Mouse (Mus musculus): ENCODE data around the gene Ipp. TPM values are rescaled to one million over a fixed set of nuclear protein-coding genes. Genes with fewer than 3 reads are reported as not detected.

The Ipp gene
- polyA plus RNA-seq, 1 experiment = 2.5 TPM

DNA sequence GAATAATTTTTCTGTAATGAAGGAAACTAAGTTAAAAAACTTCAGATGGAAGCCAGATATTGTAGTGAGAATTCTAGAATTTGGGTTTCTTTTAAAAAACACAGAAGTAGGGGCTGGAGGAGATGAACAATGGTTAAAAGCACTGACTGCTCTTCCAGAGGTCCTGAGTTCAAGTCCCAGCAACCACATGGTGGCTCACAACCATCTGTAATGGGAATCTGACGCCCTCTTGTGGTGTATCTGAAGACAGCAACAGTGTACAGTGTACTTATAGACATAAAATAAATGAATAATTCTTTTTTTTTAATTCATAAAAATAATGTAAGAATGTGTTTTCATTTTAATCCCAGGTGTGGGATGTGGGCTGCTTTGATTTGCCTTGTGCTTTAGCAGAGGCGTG, 23.8 kb downstream of the Ipp start:
- no peak for DNase-seq
- no peak overlapping the region for H3K27ac ChIP-seq (ENCODE audit: control insufficient read depth, insufficient read depth, low read length)
- WGBS = 94% methylated on average over 2 of the region's 2 CpGs
- H3K4me1 ChIP-seq (replicated peaks; ENCODE audit: control insufficient read depth, insufficient read depth, low read length) = no peaks in the 10 kb centered on the region
- H3K4me3 ChIP-seq (ENCODE audit: control insufficient read depth, insufficient read depth, low read length) = no peak overlapping the region
- TF ChIP-seq CTCF (IDR thresholded peaks at IDR 0.05; ENCODE audit: borderline replicate concordance, control insufficient read depth, extremely low read depth, insufficient read depth, low read length, poor library complexity) = no peak
- TF ChIP-seq POLR2A (IDR thresholded peaks at IDR 0.05; ENCODE audit: control insufficient read depth, extremely low read depth, insufficient read depth, low read length, poor library complexity) = no peak
- no peaks in the 10 kb centered on the region for H3K27me3 ChIP-seq (ENCODE audit: control insufficient read depth, insufficient read depth, low read length)
- H3K36me3 ChIP-seq (ENCODE audit: control insufficient read depth, insufficient read depth, low read length) = peaks cover 10% of the 10 kb centered on the region; the same call in 1 of the 2 replicates

GRCm38 (mm10) chr4:116536351-116536750, 29.0 kb downstream of the Ipp start:
- Histone ChIP-seq H3K4me1 (replicated peaks; ENCODE audit: control insufficient read depth, insufficient read depth, low read length) (no peaks in the 10 kb centered on the region), H3K36me3 (ENCODE audit: control insufficient read depth, insufficient read depth, low read length) (peaks cover 21% of the 10 kb centered on the region)
- DNase-seq = no peak

GRCm38 (mm10) chr4:116537737-116538136, 30.4 kb downstream of the Ipp start:
- Histone ChIP-seq H3K27ac (ENCODE audit: control insufficient read depth, insufficient read depth, low read length) (no peak overlapping the region), H3K27me3 (ENCODE audit: control insufficient read depth, insufficient read depth, low read length) (no peaks in the 10 kb centered on the region), H3K4me1 (replicated peaks; ENCODE audit: control insufficient read depth, insufficient read depth, low read length) (no peaks in the 10 kb centered on the region), H3K36me3 (ENCODE audit: control insufficient read depth, insufficient read depth, low read length) (peaks cover 21% of the 10 kb centered on the region), H3K4me3 (ENCODE audit: control insufficient read depth, insufficient read depth, low read length) (no peak overlapping the region)
- no peak for DNase-seq
- 97% methylated on average over 3 of the region's 3 CpGs for WGBS
- TF ChIP-seq CTCF (IDR thresholded peaks at IDR 0.05; ENCODE audit: borderline replicate concordance, control insufficient read depth, extremely low read depth, insufficient read depth, low read length, poor library complexity) (no peak), POLR2A (IDR thresholded peaks at IDR 0.05; ENCODE audit: control insufficient read depth, extremely low read depth, insufficient read depth, low read length, poor library complexity) (no peak)

More at GRCm38 (mm10) chr4:116536351-116536750, 29.0 kb downstream of the Ipp start:
- Histone ChIP-seq H3K4me3 (ENCODE audit: control insufficient read depth, insufficient read depth, low read length) (no peak overlapping the region), H3K27ac (ENCODE audit: control insufficient read depth, insufficient read depth, low read length) (no peak overlapping the region), H3K27me3 (ENCODE audit: control insufficient read depth, insufficient read depth, low read length) (no peaks in the 10 kb centered on the region)
- TF ChIP-seq CTCF (IDR thresholded peaks at IDR 0.05; ENCODE audit: borderline replicate concordance, control insufficient read depth, extremely low read depth, insufficient read depth, low read length, poor library complexity) = no peak
- TF ChIP-seq POLR2A (IDR thresholded peaks at IDR 0.05; ENCODE audit: control insufficient read depth, extremely low read depth, insufficient read depth, low read length, poor library complexity) = no peak

GRCm38 (mm10) chr4:116550432-116550831, 43.1 kb downstream of the Ipp start:
- Histone ChIP-seq H3K36me3 (ENCODE audit: control insufficient read depth, insufficient read depth, low read length) (peaks cover 6% of the 10 kb centered on the region; the same call in 1 of the 2 replicates), H3K27ac (ENCODE audit: control insufficient read depth, insufficient read depth, low read length) (no peak overlapping the region), H3K4me1 (replicated peaks; ENCODE audit: control insufficient read depth, insufficient read depth, low read length) (no peaks in the 10 kb centered on the region), H3K27me3 (ENCODE audit: control insufficient read depth, insufficient read depth, low read length) (no peaks in the 10 kb centered on the region), H3K4me3 (ENCODE audit: control insufficient read depth, insufficient read depth, low read length) (no peak overlapping the region)
- TF ChIP-seq POLR2A (IDR thresholded peaks at IDR 0.05; ENCODE audit: control insufficient read depth, extremely low read depth, insufficient read depth, low read length, poor library complexity) = no peak
- TF ChIP-seq CTCF (IDR thresholded peaks at IDR 0.05; ENCODE audit: borderline replicate concordance, control insufficient read depth, extremely low read depth, insufficient read depth, low read length, poor library complexity) = no peak
- DNase-seq = no peak
- 100% methylated on average over 1 of the region's 1 CpGs for WGBS

DNA sequence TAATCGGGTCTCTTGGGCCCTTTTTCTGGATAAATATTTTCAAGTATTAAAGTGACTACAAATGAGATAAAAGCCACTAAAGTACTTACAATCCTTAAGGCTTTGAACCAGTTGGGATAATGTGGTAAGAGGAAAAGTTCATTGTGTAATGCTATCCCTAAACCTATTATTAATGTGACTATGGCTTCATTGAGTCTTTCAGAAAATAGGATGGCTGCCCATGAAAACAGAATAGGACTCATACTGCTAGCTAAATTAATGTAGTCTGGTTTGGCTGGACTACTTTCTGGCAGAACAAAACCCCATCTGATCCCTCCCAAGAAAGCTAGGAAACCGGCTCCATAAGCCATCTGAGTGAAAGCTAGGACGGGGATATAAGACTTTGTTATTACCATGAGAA, 45.7 kb downstream of the Ipp start:
- DNase-seq = no peak
- TF ChIP-seq CTCF (IDR thresholded peaks at IDR 0.05; ENCODE audit: borderline replicate concordance, control insufficient read depth, extremely low read depth, insufficient read depth, low read length, poor library complexity) (no peak), POLR2A (IDR thresholded peaks at IDR 0.05; ENCODE audit: control insufficient read depth, extremely low read depth, insufficient read depth, low read length, poor library complexity) (no peak)
- H3K36me3 ChIP-seq (ENCODE audit: control insufficient read depth, insufficient read depth, low read length) = peaks cover 6% of the 10 kb centered on the region; the same call in 1 of the 2 replicates
- H3K4me3 ChIP-seq (ENCODE audit: control insufficient read depth, insufficient read depth, low read length) = no peak overlapping the region
- H3K27me3 ChIP-seq (ENCODE audit: control insufficient read depth, insufficient read depth, low read length) = no peaks in the 10 kb centered on the region
- no peak overlapping the region for H3K27ac ChIP-seq (ENCODE audit: control insufficient read depth, insufficient read depth, low read length)
- 93% methylated on average over 3 of the region's 3 CpGs for WGBS
- no peaks in the 10 kb centered on the region for H3K4me1 ChIP-seq (replicated peaks; ENCODE audit: control insufficient read depth, insufficient read depth, low read length)

GRCm38 (mm10) chr4:116555413-116556300, 48.3 kb downstream of the Ipp start, which contains the start of gene Tmem69:
TSS of gene Tmem69 (minus strand) at chr4:116555936.
- H3K36me3 ChIP-seq (ENCODE audit: control insufficient read depth, insufficient read depth, low read length) = peaks cover 6% of the 10 kb centered on the region; the same call in 1 of the 2 replicates
- DNase-seq = peak; percentile 77
- H3K4me3 ChIP-seq (ENCODE audit: control insufficient read depth, insufficient read depth, low read length) = peak within 1 kb of the TSS; percentile 68
- TF ChIP-seq POLR2A (IDR thresholded peaks at IDR 0.05; ENCODE audit: control insufficient read depth, extremely low read depth, insufficient read depth, low read length, poor library complexity) (0 out of 2 replicates have a peak, but pooled peaks have one; percentile 31), CTCF (IDR thresholded peaks at IDR 0.05; ENCODE audit: borderline replicate concordance, control insufficient read depth, extremely low read depth, insufficient read depth, low read length, poor library complexity) (no peak)
- H3K4me1 ChIP-seq (replicated peaks; ENCODE audit: control insufficient read depth, insufficient read depth, low read length) = no peaks in the 10 kb centered on the region
- WGBS = 3% methylated on average over 23 of the region's 23 CpGs
- H3K27ac ChIP-seq (ENCODE audit: control insufficient read depth, insufficient read depth, low read length) = peak within 1 kb of the TSS; percentile 96
- H3K27me3 ChIP-seq (ENCODE audit: control insufficient read depth, insufficient read depth, low read length) = no peaks in the 10 kb centered on the region

All from thymus, adult 2 months (tissue).